Mouse (Mus musculus): ENCODE data around the gene Mier3. TPM values are rescaled to one million over a fixed set of nuclear protein-coding genes. Genes with fewer than 3 reads are reported as not detected.

Gene Mier3
- 29.5 and 29.9 TPM in 2 replicates for polyA plus RNA-seq (2014; fragmentation: Nextera tagmentation; extraction: Ambion mirVana)

GRCm38 (mm10) chr13:111680679-111681078 is at the start of gene Mier3:
Gene Mier3 (plus strand): TSS chr13:111680979.
- Histone ChIP-seq H3K9me3 (ENCODE audit: control insufficient read depth, low read depth, low read length) (no peaks in the 10 kb centered on the region; the same call in 1 of the 2 replicates), H3K4me1 (ENCODE audit: control insufficient read depth, insufficient read depth, low read length) (no peaks in the 10 kb centered on the region), H3K4me2 (replicated peaks; ENCODE audit: low read depth, low read length) (no peak within 1 kb of the TSS), H3K27me3 (ENCODE audit: control insufficient read depth, insufficient read depth, low read length) (no peaks in the 10 kb centered on the region), H3K27ac (ENCODE audit: low read length) (no peak within 1 kb of the TSS), H3K9ac (replicated peaks; ENCODE audit: low read depth, low read length) (no peak within 1 kb of the TSS), H3K36me3 (ENCODE audit: control insufficient read depth, insufficient read depth, low read length) (no peaks in the 10 kb centered on the region), H3K4me3 (ENCODE audit: low read depth, low read length) (no peak within 1 kb of the TSS)
- no peak for ATAC-seq (ENCODE audit: insufficient number of reproducible peaks, insufficient read depth, low FRiP score, low read depth)
- WGBS: 79% methylated on average over 4 of the region's 4 CpGs

DNA sequence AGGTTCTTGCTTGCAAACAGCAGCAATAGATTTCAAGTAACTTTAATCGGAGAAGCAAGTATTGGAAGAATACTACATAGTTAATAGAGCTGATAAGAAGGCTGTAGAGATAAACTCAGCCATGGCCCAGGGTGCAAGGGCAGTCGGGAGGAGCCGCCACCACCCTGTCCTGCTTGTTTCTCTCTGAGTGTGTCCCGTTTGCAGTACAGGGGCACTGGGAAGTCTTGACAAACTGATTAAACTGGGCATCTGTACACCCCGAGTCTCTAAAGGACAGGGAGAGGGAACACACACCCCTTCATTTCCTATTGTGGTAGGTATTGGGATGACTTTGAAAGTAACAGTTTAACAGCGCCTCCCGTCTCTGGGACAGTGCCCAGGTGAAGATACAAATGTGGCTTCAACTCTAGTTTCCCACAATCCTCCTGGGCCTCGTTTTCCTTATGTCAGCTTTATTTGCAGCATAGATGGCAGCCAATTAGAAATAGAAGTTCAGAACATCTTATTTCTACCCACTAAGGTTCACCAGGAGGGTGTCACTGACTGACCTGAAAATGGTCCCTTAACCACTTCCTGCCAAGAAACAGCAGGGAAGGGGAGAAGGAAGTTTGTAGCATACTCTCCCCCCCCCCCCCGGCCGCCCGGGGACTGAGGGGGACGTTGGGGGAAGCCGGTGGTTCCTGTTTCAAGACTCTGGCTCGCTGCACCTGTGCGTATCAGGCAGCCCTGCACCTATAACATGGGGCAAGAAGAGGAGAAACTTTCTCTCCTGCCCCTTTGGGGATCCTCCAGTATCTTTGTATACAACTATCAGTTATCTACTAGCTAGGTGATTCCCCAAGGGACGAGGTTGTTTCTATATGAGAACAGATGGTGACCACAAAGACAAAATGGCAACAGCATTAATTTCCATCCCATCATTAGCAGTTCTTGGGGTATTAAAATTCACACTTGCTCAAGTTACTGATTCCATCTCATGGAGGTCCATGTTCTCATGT is 46.3 kb upstream of the Mier3 start:
- no peaks in the 10 kb centered on the region for H3K27me3 ChIP-seq (ENCODE audit: control insufficient read depth, insufficient read depth, low read length)
- 79% methylated on average over 16 of the region's 16 CpGs for WGBS

GRCm38 (mm10) chr13:111640319-111640718 is 40.5 kb upstream of the Mier3 start:
- ATAC-seq (ENCODE audit: insufficient number of reproducible peaks, insufficient read depth, low FRiP score, low read depth): no peak
- no peaks in the 10 kb centered on the region for H3K4me1 ChIP-seq (ENCODE audit: control insufficient read depth, insufficient read depth, low read length)
- H3K9ac ChIP-seq (replicated peaks; ENCODE audit: low read depth, low read length): no peak overlapping the region
- H3K27me3 ChIP-seq (ENCODE audit: control insufficient read depth, insufficient read depth, low read length): no peaks in the 10 kb centered on the region
- H3K9me3 ChIP-seq (ENCODE audit: control insufficient read depth, low read depth, low read length): no peaks in the 10 kb centered on the region
- H3K27ac ChIP-seq (ENCODE audit: low read length): no peak overlapping the region
- WGBS: 74% methylated on average over 6 of the region's 6 CpGs
- no peaks in the 10 kb centered on the region for H3K36me3 ChIP-seq (ENCODE audit: control insufficient read depth, insufficient read depth, low read length)
- H3K4me2 ChIP-seq (replicated peaks; ENCODE audit: low read depth, low read length): no peak overlapping the region
- H3K4me3 ChIP-seq (ENCODE audit: low read depth, low read length): no peak overlapping the region

More for the DNA sequence above, 46.3 kb upstream of the Mier3 start:
- H3K9me3 ChIP-seq (ENCODE audit: control insufficient read depth, low read depth, low read length): no peaks in the 10 kb centered on the region
- no peak overlapping the region for H3K4me3 ChIP-seq (ENCODE audit: low read depth, low read length)
- no peak for ATAC-seq (ENCODE audit: insufficient number of reproducible peaks, insufficient read depth, low FRiP score, low read depth)
- H3K4me2 ChIP-seq (replicated peaks; ENCODE audit: low read depth, low read length): no peak overlapping the region
- H3K36me3 ChIP-seq (ENCODE audit: control insufficient read depth, insufficient read depth, low read length): no peaks in the 10 kb centered on the region
- H3K9ac ChIP-seq (replicated peaks; ENCODE audit: low read depth, low read length): no peak overlapping the region
- H3K4me1 ChIP-seq (ENCODE audit: control insufficient read depth, insufficient read depth, low read length): no peaks in the 10 kb centered on the region
- no peak overlapping the region for H3K27ac ChIP-seq (ENCODE audit: low read length)

DNA sequence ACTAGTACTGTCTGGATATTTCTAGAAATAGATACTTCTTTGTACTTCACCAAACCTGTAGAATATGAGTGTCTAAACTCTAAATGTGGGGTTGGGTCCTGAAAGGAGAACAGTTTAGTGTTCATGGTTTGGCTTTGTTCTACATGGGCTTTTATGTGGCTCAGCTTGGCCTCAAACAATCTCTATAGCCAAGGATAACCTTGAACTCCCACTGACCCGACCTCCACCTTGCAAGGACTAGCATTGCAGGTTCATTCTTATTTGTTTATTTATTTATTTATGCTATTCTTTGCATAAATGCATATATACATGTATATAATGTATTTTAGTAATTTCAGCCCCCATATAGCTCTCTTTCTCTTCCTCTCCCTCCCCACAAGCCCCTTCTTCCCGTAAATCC is 37.1 kb upstream of the Mier3 start:
- Histone ChIP-seq H3K27ac (ENCODE audit: low read length) (no peak overlapping the region), H3K9me3 (ENCODE audit: control insufficient read depth, low read depth, low read length) (no peaks in the 10 kb centered on the region), H3K4me2 (replicated peaks; ENCODE audit: low read depth, low read length) (no peak overlapping the region), H3K4me3 (ENCODE audit: low read depth, low read length) (no peak overlapping the region), H3K36me3 (ENCODE audit: control insufficient read depth, insufficient read depth, low read length) (no peaks in the 10 kb centered on the region), H3K4me1 (ENCODE audit: control insufficient read depth, insufficient read depth, low read length) (no peaks in the 10 kb centered on the region), H3K9ac (replicated peaks; ENCODE audit: low read depth, low read length) (no peak overlapping the region), H3K27me3 (ENCODE audit: control insufficient read depth, insufficient read depth, low read length) (no peaks in the 10 kb centered on the region)
- 71% methylated on average over 2 of the region's 2 CpGs for WGBS
- no peak for ATAC-seq (ENCODE audit: insufficient number of reproducible peaks, insufficient read depth, low FRiP score, low read depth)

DNA sequence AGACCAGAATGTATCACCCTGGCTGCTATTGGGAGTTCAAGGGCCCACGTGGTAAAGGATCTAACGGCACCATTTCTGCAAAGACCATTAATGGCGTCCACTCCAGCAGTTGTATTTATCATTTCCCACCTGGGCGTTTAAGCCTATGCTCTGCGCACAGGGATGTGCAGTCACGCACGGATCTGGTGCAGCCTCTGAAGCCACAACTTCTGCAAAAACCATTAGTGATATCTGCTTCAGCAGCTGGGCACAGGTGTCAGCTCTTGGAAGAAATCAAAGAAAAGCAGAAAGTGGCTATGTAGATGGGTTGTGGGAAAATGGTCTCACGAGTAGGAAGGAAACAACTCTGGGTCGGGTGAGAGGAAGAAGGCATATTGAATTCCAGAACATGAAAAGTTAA is 34.6 kb upstream of the Mier3 start:
- no peak overlapping the region for H3K9ac ChIP-seq (replicated peaks; ENCODE audit: low read depth, low read length)
- ATAC-seq (ENCODE audit: insufficient number of reproducible peaks, insufficient read depth, low FRiP score, low read depth): no peak
- no peaks in the 10 kb centered on the region for H3K36me3 ChIP-seq (ENCODE audit: control insufficient read depth, insufficient read depth, low read length)
- 69% methylated on average over 9 of the region's 9 CpGs for WGBS
- H3K9me3 ChIP-seq (ENCODE audit: control insufficient read depth, low read depth, low read length): no peaks in the 10 kb centered on the region
- H3K27me3 ChIP-seq (ENCODE audit: control insufficient read depth, insufficient read depth, low read length): no peaks in the 10 kb centered on the region
- no peak overlapping the region for H3K4me2 ChIP-seq (replicated peaks; ENCODE audit: low read depth, low read length)
- no peak overlapping the region for H3K27ac ChIP-seq (ENCODE audit: low read length)
- H3K4me1 ChIP-seq (ENCODE audit: control insufficient read depth, insufficient read depth, low read length): no peaks in the 10 kb centered on the region
- H3K4me3 ChIP-seq (ENCODE audit: low read depth, low read length): no peak overlapping the region

- Histone ChIP-seq H3K9ac (replicated peaks; ENCODE audit: low read depth, low read length) (no peak overlapping the region), H3K4me3 (ENCODE audit: low read depth, low read length) (no peak overlapping the region), H3K27ac (ENCODE audit: low read length) (no peak overlapping the region), H3K9me3 (ENCODE audit: control insufficient read depth, low read depth, low read length) (no peaks in the 10 kb centered on the region), H3K27me3 (ENCODE audit: control insufficient read depth, insufficient read depth, low read length) (no peaks in the 10 kb centered on the region), H3K4me1 (ENCODE audit: control insufficient read depth, insufficient read depth, low read length) (no peaks in the 10 kb centered on the region), H3K36me3 (ENCODE audit: control insufficient read depth, insufficient read depth, low read length) (no peaks in the 10 kb centered on the region), H3K4me2 (replicated peaks; ENCODE audit: low read depth, low read length) (no peak overlapping the region)
- ATAC-seq (ENCODE audit: insufficient number of reproducible peaks, insufficient read depth, low FRiP score, low read depth): no peak
- WGBS: 88% methylated on average over 4 of the region's 4 CpGs
Observed at GRCm38 (mm10) chr13:111647279-111647678, 33.5 kb upstream of the Mier3 start.

- no peak for ATAC-seq (ENCODE audit: insufficient number of reproducible peaks, insufficient read depth, low FRiP score, low read depth)
- H3K27me3 ChIP-seq (ENCODE audit: control insufficient read depth, insufficient read depth, low read length): no peaks in the 10 kb centered on the region
- H3K27ac ChIP-seq (ENCODE audit: low read length): no peak overlapping the region
- no peaks in the 10 kb centered on the region for H3K36me3 ChIP-seq (ENCODE audit: control insufficient read depth, insufficient read depth, low read length)
- no peak overlapping the region for H3K4me2 ChIP-seq (replicated peaks; ENCODE audit: low read depth, low read length)
- H3K9me3 ChIP-seq (ENCODE audit: control insufficient read depth, low read depth, low read length): no peaks in the 10 kb centered on the region
- H3K4me1 ChIP-seq (ENCODE audit: control insufficient read depth, insufficient read depth, low read length): no peaks in the 10 kb centered on the region
- WGBS: 81% methylated on average over 6 of the region's 6 CpGs
- H3K9ac ChIP-seq (replicated peaks; ENCODE audit: low read depth, low read length): no peak overlapping the region
- no peak overlapping the region for H3K4me3 ChIP-seq (ENCODE audit: low read depth, low read length)
Observed at GRCm38 (mm10) chr13:111651020-111651419, 29.8 kb upstream of the Mier3 start.

DNA sequence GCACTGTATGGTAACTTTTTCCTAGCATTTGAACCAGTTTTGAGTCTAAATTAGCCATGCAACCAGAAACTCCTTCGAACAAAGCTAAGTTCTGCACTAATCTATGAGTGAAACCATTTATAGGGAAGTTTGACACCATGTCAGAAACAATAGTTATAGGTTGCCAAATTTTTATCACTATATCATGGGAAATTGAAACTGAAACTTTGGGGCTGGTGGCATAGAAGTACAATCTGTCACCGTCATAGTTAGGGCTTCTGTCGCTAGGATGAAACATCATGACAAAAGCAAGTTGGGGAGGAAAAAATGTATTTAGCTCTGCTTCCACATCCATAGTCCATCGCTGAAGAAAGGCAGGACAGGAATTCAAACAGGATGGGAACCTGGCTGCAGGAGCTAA is 25.5 kb upstream of the Mier3 start:
- H3K4me1 ChIP-seq (ENCODE audit: control insufficient read depth, insufficient read depth, low read length): no peaks in the 10 kb centered on the region
- no peak overlapping the region for H3K9ac ChIP-seq (replicated peaks; ENCODE audit: low read depth, low read length)
- ATAC-seq (ENCODE audit: insufficient number of reproducible peaks, insufficient read depth, low FRiP score, low read depth): no peak
- 85% methylated on average over 4 of the region's 4 CpGs for WGBS
- no peaks in the 10 kb centered on the region for H3K27me3 ChIP-seq (ENCODE audit: control insufficient read depth, insufficient read depth, low read length)
- H3K4me2 ChIP-seq (replicated peaks; ENCODE audit: low read depth, low read length): no peak overlapping the region
- H3K36me3 ChIP-seq (ENCODE audit: control insufficient read depth, insufficient read depth, low read length): no peaks in the 10 kb centered on the region
- H3K4me3 ChIP-seq (ENCODE audit: low read depth, low read length): no peak overlapping the region
- no peaks in the 10 kb centered on the region for H3K9me3 ChIP-seq (ENCODE audit: control insufficient read depth, low read depth, low read length)
- H3K27ac ChIP-seq (ENCODE audit: low read length): no peak overlapping the region
